11 mouse cellular contexts compared by ENCODE assay signal in genomic region chr9:29209243-29209642, GRCm38 (mm10).
"Had no signal": no experiment of that assay in that cellular context is flagged by ENCODE, and none has a peak within 500 bp of the region (broad histone marks: within the 10 kb centered on the region; RNA-seq: fewer than 3 reads in every experiment).

No protein-coding gene starts in this region.

- ATAC-seq: lung, postnatal 0 days; midbrain, embryonic 13.5 days had no signal

- H3K27me3 ChIP-seq: liver, embryonic 15.5 days; midbrain, embryonic 13.5 days had no signal

- H3K36me3 ChIP-seq: limb, embryonic 10.5 days; liver, embryonic 15.5 days; midbrain, embryonic 13.5 days had no signal

- DNase-seq: kidney, postnatal 25 days; lung, adult 2 months; lung, postnatal 36 days; retina, postnatal 1 day; thymus, postnatal 36 days had no signal

- H3K27ac ChIP-seq: left cerebral cortex, adult 2 months; limb, embryonic 10.5 days; liver, embryonic 15.5 days; midbrain, embryonic 13.5 days had no signal

- H3K4me3 ChIP-seq: left cerebral cortex, adult 2 months; limb, embryonic 10.5 days; liver, embryonic 15.5 days; midbrain, embryonic 13.5 days had no signal

- H3K9me3 ChIP-seq: limb, embryonic 10.5 days; liver, embryonic 15.5 days; midbrain, embryonic 13.5 days had no signal

- H3K4me2 ChIP-seq: liver, embryonic 11.5 days; liver, embryonic 15.5 days; midbrain, embryonic 13.5 days had no signal

- H3K9ac ChIP-seq: liver, embryonic 15.5 days; midbrain, embryonic 13.5 days had no signal

- H3K4me1 ChIP-seq: liver, embryonic 15.5 days had no signal
